Mouse (Mus musculus) liver, adult (tissue): Measurements from ENCODE around the gene Dmtf1.

Experiments used
- GATA4 ChIP-seq: IDR thresholded peaks from 2 replicates; pipeline ENCODE4 v1.6.1; 2014; ENCODE audit warnings: mild to moderate bottlenecking, low read length; ENCODE audit not compliant: insufficient replicate concordance

Gene Dmtf1

GRCm38 (mm10) chr5:9086924-9087719 lies 74.5 kb downstream of the Dmtf1 start:
- no peak for TF ChIP-seq GATA4

GRCm38 (mm10) chr5:9079773-9080501 lies 81.6 kb downstream of the Dmtf1 start:
- TF ChIP-seq GATA4, result no peak

GRCm38 (mm10) chr5:9073177-9073854 lies 88.3 kb downstream of the Dmtf1 start:
- TF ChIP-seq GATA4, result no peak

GRCm38 (mm10) chr5:9071360-9071759 lies 90.2 kb downstream of the Dmtf1 start:
- TF ChIP-seq GATA4, result no peak

GRCm38 (mm10) chr5:9069599-9070209 lies 91.9 kb downstream of the Dmtf1 start:
- no peak for TF ChIP-seq GATA4

- no peak for TF ChIP-seq GATA4
Measured at GRCm38 (mm10) chr5:9068886-9069285, 92.7 kb downstream of the Dmtf1 start.
